Mouse (Mus musculus): ENCODE data around the gene Il1rn. TPM values are rescaled to one million over a fixed set of nuclear protein-coding genes. Genes with fewer than 3 reads are reported as not detected.

Il1rn gene
- polyA plus RNA-seq, 1 experiment from 2014 or later = not detected

- Histone ChIP-seq H3K4me1 (no peaks in the 10 kb centered on the region), H3K4me2 (no peak overlapping the region), H3K27ac (no peak overlapping the region), H3K9ac (no peak overlapping the region), H3K4me3 (replicated peaks) (no peak overlapping the region), H3K27me3 (no peaks in the 10 kb centered on the region), H3K36me3 (replicated peaks) (no peaks in the 10 kb centered on the region), H3K9me3 (no peaks in the 10 kb centered on the region)
- ATAC-seq (ENCODE audit: low FRiP score) = no peak
- 87% methylated on average over 2 of the region's 2 CpGs for WGBS
Observed at GRCm38 (mm10) chr2:24351159-24351558, 14.5 kb downstream of the Il1rn start.

GRCm38 (mm10) chr2:24353042-24353441 is 16.4 kb downstream of the Il1rn start:
- H3K4me2 ChIP-seq = no peak overlapping the region
- H3K27me3 ChIP-seq = no peaks in the 10 kb centered on the region
- WGBS = 98% methylated on average over 2 of the region's 2 CpGs
- no peak overlapping the region for H3K4me3 ChIP-seq (replicated peaks)
- no peaks in the 10 kb centered on the region for H3K9me3 ChIP-seq
- H3K36me3 ChIP-seq (replicated peaks) = no peaks in the 10 kb centered on the region
- H3K9ac ChIP-seq = no peak overlapping the region
- H3K4me1 ChIP-seq = no peaks in the 10 kb centered on the region
- H3K27ac ChIP-seq = no peak overlapping the region
- no peak for ATAC-seq (ENCODE audit: low FRiP score)

GRCm38 (mm10) chr2:24357642-24358041 is 21.0 kb downstream of the Il1rn start:
- Histone ChIP-seq H3K9ac (no peak overlapping the region), H3K27ac (no peak overlapping the region), H3K36me3 (replicated peaks) (no peaks in the 10 kb centered on the region), H3K9me3 (no peaks in the 10 kb centered on the region), H3K4me2 (no peak overlapping the region), H3K4me3 (replicated peaks) (no peak overlapping the region), H3K27me3 (no peaks in the 10 kb centered on the region), H3K4me1 (no peaks in the 10 kb centered on the region)
- WGBS = 8% methylated on average over 1 of the region's 1 CpGs
- no peak for ATAC-seq (ENCODE audit: low FRiP score)

- Histone ChIP-seq H3K27me3 (no peaks in the 10 kb centered on the region), H3K4me1 (no peaks in the 10 kb centered on the region), H3K36me3 (replicated peaks) (no peaks in the 10 kb centered on the region), H3K9ac (no peak overlapping the region), H3K9me3 (no peaks in the 10 kb centered on the region), H3K4me2 (no peak overlapping the region), H3K27ac (no peak overlapping the region), H3K4me3 (replicated peaks) (no peak overlapping the region)
- ATAC-seq (ENCODE audit: low FRiP score) = no peak
- 93% methylated on average over 1 of the region's 1 CpGs for WGBS
Observed at GRCm38 (mm10) chr2:24359347-24359746, 22.7 kb downstream of the Il1rn start.

- no peak overlapping the region for H3K4me2 ChIP-seq
- H3K4me3 ChIP-seq (replicated peaks) = no peak overlapping the region
- ATAC-seq (ENCODE audit: low FRiP score) = no peak
- no peak overlapping the region for H3K9ac ChIP-seq
- 90% methylated on average over 3 of the region's 3 CpGs for WGBS
- H3K9me3 ChIP-seq = no peaks in the 10 kb centered on the region
- peaks cover 22% of the 10 kb centered on the region for H3K27me3 ChIP-seq
- H3K36me3 ChIP-seq (replicated peaks) = no peaks in the 10 kb centered on the region
- no peak overlapping the region for H3K27ac ChIP-seq
- peaks cover 4% of the 10 kb centered on the region; the same call in 1 of the 2 replicates for H3K4me1 ChIP-seq
Observed at GRCm38 (mm10) chr2:24363818-24364217, 27.2 kb downstream of the Il1rn start.

GRCm38 (mm10) chr2:24366214-24366975 is 29.7 kb downstream of the Il1rn start:
- Histone ChIP-seq H3K27ac (no peak overlapping the region), H3K9ac (no peak overlapping the region), H3K36me3 (replicated peaks) (no peaks in the 10 kb centered on the region), H3K27me3 (peaks cover 29% of the 10 kb centered on the region), H3K9me3 (no peaks in the 10 kb centered on the region), H3K4me2 (no peak overlapping the region), H3K4me1 (peaks cover 4% of the 10 kb centered on the region; the same call in 1 of the 2 replicates), H3K4me3 (replicated peaks) (no peak overlapping the region)
- 81% methylated on average over 12 of the region's 12 CpGs for WGBS
- no peak for ATAC-seq (ENCODE audit: low FRiP score)

- no peak within 1 kb of the TSS for H3K27ac ChIP-seq
- no peaks in the 10 kb centered on the region for H3K36me3 ChIP-seq (replicated peaks)
- H3K9me3 ChIP-seq = no peaks in the 10 kb centered on the region
- H3K9ac ChIP-seq = peak within 1 kb of the TSS; percentile 44
- H3K4me1 ChIP-seq = peaks cover 4% of the 10 kb centered on the region; the same call in 1 of the 2 replicates
- peak within 1 kb of the TSS; percentile 39 for H3K4me3 ChIP-seq (replicated peaks)
- peaks cover 29% of the 10 kb centered on the region for H3K27me3 ChIP-seq
- ATAC-seq (ENCODE audit: low FRiP score) = peak; percentile 86
- H3K4me2 ChIP-seq = peak within 1 kb of the TSS; percentile 68
- WGBS = 6% methylated on average over 40 of the region's 47 CpGs
Observed at GRCm38 (mm10) chr2:24367030-24367894, 30.6 kb downstream of the Il1rn start, which contains the start of gene Psd4. Psd4 (plus strand) TSS chr2:24367580.

GRCm38 (mm10) chr2:24367895-24368261 is 31.2 kb downstream of the Il1rn start:
- 0 out of 2 replicates have a peak, but pooled peaks have one; percentile 23 for ATAC-seq (ENCODE audit: low FRiP score)
- 72% methylated on average over 4 of the region's 4 CpGs for WGBS

GRCm38 (mm10) chr2:24378747-24379450 is 42.2 kb downstream of the Il1rn start:
- no peak for ATAC-seq (ENCODE audit: low FRiP score)
- Histone ChIP-seq H3K27ac (no peak overlapping the region), H3K36me3 (replicated peaks) (no peaks in the 10 kb centered on the region), H3K9me3 (no peaks in the 10 kb centered on the region), H3K9ac (no peak overlapping the region), H3K4me3 (replicated peaks) (no peak overlapping the region), H3K4me1 (no peaks in the 10 kb centered on the region), H3K27me3 (no peaks in the 10 kb centered on the region), H3K4me2 (no peak overlapping the region)
- 87% methylated on average over 5 of the region's 5 CpGs for WGBS

More at GRCm38 (mm10) chr2:24367895-24368261, 31.2 kb downstream of the Il1rn start:
- Histone ChIP-seq H3K36me3 (replicated peaks) (no peaks in the 10 kb centered on the region), H3K27ac (no peak overlapping the region), H3K4me3 (replicated peaks) (peak overlapping the region; percentile 39; the same call in 1 of the 2 replicates), H3K4me1 (peaks cover 4% of the 10 kb centered on the region; the same call in 1 of the 2 replicates), H3K4me2 (peak overlapping the region; percentile 68), H3K27me3 (peaks cover 29% of the 10 kb centered on the region), H3K9ac (peak overlapping the region; percentile 44; the same call in 1 of the 2 replicates), H3K9me3 (no peaks in the 10 kb centered on the region)

- H3K4me1 ChIP-seq = no peaks in the 10 kb centered on the region
- no peak overlapping the region for H3K4me3 ChIP-seq (replicated peaks)
- ATAC-seq (ENCODE audit: low FRiP score) = no peak
- H3K27ac ChIP-seq = no peak overlapping the region
- H3K9ac ChIP-seq = no peak overlapping the region
- no peaks in the 10 kb centered on the region for H3K36me3 ChIP-seq (replicated peaks)
- H3K9me3 ChIP-seq = no peaks in the 10 kb centered on the region
- 78% methylated on average over 9 of the region's 9 CpGs for WGBS
- no peak overlapping the region for H3K4me2 ChIP-seq
- H3K27me3 ChIP-seq = no peaks in the 10 kb centered on the region
Observed at GRCm38 (mm10) chr2:24382456-24383230, 46.0 kb downstream of the Il1rn start.

GRCm38 (mm10) chr2:24383636-24384035 is 47.0 kb downstream of the Il1rn start:
- H3K4me1 ChIP-seq = no peaks in the 10 kb centered on the region
- no peak for ATAC-seq (ENCODE audit: low FRiP score)
- H3K4me2 ChIP-seq = no peak overlapping the region
- no peaks in the 10 kb centered on the region for H3K9me3 ChIP-seq
- H3K27me3 ChIP-seq = no peaks in the 10 kb centered on the region
- H3K4me3 ChIP-seq (replicated peaks) = no peak overlapping the region
- no peak overlapping the region for H3K9ac ChIP-seq
- WGBS = 81% methylated on average over 3 of the region's 3 CpGs
- H3K36me3 ChIP-seq (replicated peaks) = no peaks in the 10 kb centered on the region
- H3K27ac ChIP-seq = no peak overlapping the region
